In genomic region chr14:73340051-73340755, GRCm38 (mm10) we compare ENCODE assay signal across 20 mouse cellular contexts. TPM values are rescaled to one million over a fixed set of nuclear protein-coding genes. Genes with fewer than 3 reads are reported as not detected.
DNase-seq lines count a peak whose midpoint lies in the region; ATAC-seq lines count a peak whose summit lies in the region.
"Had no signal": no experiment of that assay in that cellular context is flagged by ENCODE, and none has a peak within 500 bp of the region (broad histone marks: within the 10 kb centered on the region; RNA-seq: fewer than 3 reads in every experiment).

No protein-coding gene starts in this region.

- no peaks in the 10 kb centered on the region for H3K27me3 ChIP-seq in splenic B cell, adult 2 months (ENCODE audit: control insufficient read depth, insufficient read depth, low read length, poor library complexity, severe bottlenecking)
- H3K27me3 ChIP-seq: embryonic facial prominence, embryonic 15.5 days; heart, embryonic 15.5 days had no signal

- no peaks in the 10 kb centered on the region for H3K36me3 ChIP-seq in splenic B cell, adult 2 months (ENCODE audit: control insufficient read depth, insufficient read depth, low read length, poor library complexity, severe bottlenecking)
- H3K36me3 ChIP-seq: embryonic facial prominence, embryonic 15.5 days; G1E; heart, embryonic 15.5 days; hindbrain, embryonic 10.5 days had no signal

- peak; percentile 35 to 52 for DNase-seq in spleen, postnatal 36 days (ENCODE audit: low spot score in 2 of 2)
- DNase-seq in spleen, adult 12 weeks (ENCODE audit: low spot score) = no peak
- DNase-seq in induced T-regulatory cell, adult 2 months (ENCODE audit: low read depth) = peak; percentile 62
- DNase-seq in splenic B cell, adult 2 months (ENCODE audit: low read depth, low spot score) = peak; percentile 51
- no peak for DNase-seq in right cerebral cortex, postnatal 10 days (ENCODE audit: low spot score in 2 of 2)
- DNase-seq in embryo, embryonic 10 days (ENCODE audit: low spot score) = no peak
- no peak for DNase-seq in heart, adult 9 months (ENCODE audit: low spot score in 2 of 2)
- DNase-seq: adrenal gland, postnatal 25 days; cerebellum, adult 18-20 months; cerebellum, adult 9-11 months; cerebellum, postnatal 36 days; gastrocnemius, postnatal 25 days; heart, postnatal 14 days had no signal

- peak; percentile 44 for ATAC-seq in CD4-positive, CD25-positive, alpha-beta regulatory T cell, adult 4 months
- ATAC-seq: forebrain, embryonic 16.5 days; intestine, postnatal 0 days had no signal

RNA-seq across cellular contexts. Expression of gene Rb1, which starts 14.6 kb away (rescaled TPM):
- polyA plus RNA-seq in CD4-positive, CD25-positive, alpha-beta regulatory T cell, adult 4 months (2017; shearing (Covaris generic)) = 10 to 100 TPM; 10.0 to 85.9 TPM

RNA-seq across cellular contexts. Expression of gene Itm2b, which starts 44.9 kb away (rescaled TPM):
- 1,000 to 10,000 TPM in 1 of 2 experiments, 100 to 1,000 TPM in 1; 926 to 1,094 TPM for polyA plus RNA-seq in CD4-positive, CD25-positive, alpha-beta regulatory T cell, adult 4 months (2017; shearing (Covaris generic))

Comparison
In these comparisons a context has a peak if more than half of its experiments do, and no peak if none do; other contexts are left out.
1. DNase-seq: peak in spleen, postnatal 36 days (2 of 2), induced T-regulatory cell, adult 2 months (single experiment) and splenic B cell, adult 2 months (single experiment); none in spleen, adult 12 weeks (single experiment), right cerebral cortex, postnatal 10 days (0 of 2), embryo, embryonic 10 days (single experiment) and heart, adult 9 months (0 of 2).